Mouse (Mus musculus) E14TG2a.4 (cell line): Measurements from ENCODE around the gene Otud7a.

Experiments
- H3K27me3 ChIP-seq: 2 replicates; pipeline ENCODE4 v1.6.1; 2014; ENCODE audit warnings: low read length, control low read depth; ENCODE audit not compliant: insufficient read depth
- H3K36me3 ChIP-seq: 2 replicates; pipeline ENCODE4 v1.6.1; 2014; ENCODE audit warnings: low read length, control low read depth; ENCODE audit not compliant: insufficient read depth
- H3K4me1 ChIP-seq: replicated peaks from 2 replicates; pipeline ENCODE4 v1.6.1; 2014; ENCODE audit warnings: low read depth, low read length, control low read depth
- H3K4me3 ChIP-seq: replicated peaks from 2 replicates; pipeline ENCODE4 v1.5.1; 2014; ENCODE audit warnings: mild to moderate bottlenecking, low read length
- H3K9me3 ChIP-seq: 2 replicates; pipeline ENCODE4 v1.6.1; 2014; ENCODE audit warnings: low read length, control low read depth
- CTCF ChIP-seq: conservative IDR thresholded peaks from 2 replicates; pipeline ENCODE4 v1.5.1; 2014; ENCODE audit warnings: low read length
- NANOG ChIP-seq: IDR thresholded peaks from 2 replicates; pipeline ENCODE4 v1.6.1; 2014; ENCODE audit warnings: borderline replicate concordance, low read length, mixed read lengths
- POU5F1 ChIP-seq: IDR thresholded peaks from 2 replicates; pipeline ENCODE4 v1.6.1; 2014; ENCODE audit warnings: low read length, borderline replicate concordance

Gene Otud7a

GRCm38 (mm10) chr7:63796001-63796632, 351.6 kb downstream of the Otud7a start:
- no peaks in the 10 kb centered on the region for H3K9me3 ChIP-seq
- peaks cover 30% of the 10 kb centered on the region for H3K4me1 ChIP-seq
- no peaks in the 10 kb centered on the region for H3K36me3 ChIP-seq
- no peaks in the 10 kb centered on the region for H3K27me3 ChIP-seq
- TF ChIP-seq POU5F1 (no peak), NANOG (peak; percentile 17; the same call in 1 of the 2 replicates), CTCF (no peak)
- no peak overlapping the region for H3K4me3 ChIP-seq

- TF ChIP-seq CTCF = no peak
- no peak for TF ChIP-seq POU5F1
- no peak overlapping the region for H3K4me3 ChIP-seq
- no peaks in the 10 kb centered on the region for H3K27me3 ChIP-seq
- no peaks in the 10 kb centered on the region for H3K9me3 ChIP-seq
- H3K36me3 ChIP-seq = no peaks in the 10 kb centered on the region
- H3K4me1 ChIP-seq = peaks cover 43% of the 10 kb centered on the region
These were observed 353.9 kb downstream of the Otud7a start for GRCm38 (mm10) chr7:63798446-63798845.

DNA sequence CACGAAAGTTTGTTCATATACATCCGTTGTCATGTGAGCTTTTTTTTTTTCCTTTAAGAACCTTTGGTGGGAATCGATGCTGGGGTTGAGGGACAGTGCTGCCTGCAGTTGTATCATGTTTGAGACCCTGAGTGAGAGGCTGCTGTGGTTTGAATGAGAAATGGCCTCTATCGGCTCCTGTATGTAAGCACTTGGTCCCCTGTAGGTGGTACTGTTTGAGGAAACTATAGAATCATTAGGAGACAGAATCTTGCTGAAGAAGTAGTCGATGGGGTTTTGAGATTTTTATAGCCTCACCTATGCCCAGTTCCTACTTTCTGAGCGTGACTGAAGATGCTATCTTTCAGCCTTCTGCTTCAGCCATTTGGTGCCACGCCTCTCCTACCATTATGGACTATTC, 354.8 kb downstream of the Otud7a start:
- Histone ChIP-seq H3K4me1 (peaks cover 43% of the 10 kb centered on the region), H3K9me3 (no peaks in the 10 kb centered on the region), H3K4me3 (no peak overlapping the region), H3K27me3 (no peaks in the 10 kb centered on the region), H3K36me3 (no peaks in the 10 kb centered on the region)
- TF ChIP-seq CTCF = peak; percentile 30
- no peak for TF ChIP-seq NANOG

GRCm38 (mm10) chr7:63802751-63803150, 358.2 kb downstream of the Otud7a start:
- no peaks in the 10 kb centered on the region for H3K27me3 ChIP-seq
- no peaks in the 10 kb centered on the region for H3K36me3 ChIP-seq
- no peaks in the 10 kb centered on the region for H3K9me3 ChIP-seq
- peak overlapping the region; percentile 55 for H3K4me3 ChIP-seq
- H3K4me1 ChIP-seq = peaks cover 28% of the 10 kb centered on the region
- no peak for TF ChIP-seq CTCF
- no peak for TF ChIP-seq NANOG
- TF ChIP-seq POU5F1 = no peak
